Mouse (Mus musculus) C2C12 (cell line): ENCODE data around the gene Rpl9-ps6.

Experiments
- CEBPB ChIP-seq: IDR thresholded peaks from one replicate; pipeline ENCODE4 v1.6.1; 2011; ENCODE audit warnings: low read depth, mild to moderate bottlenecking, control low read depth, moderate library complexity
- CTCF ChIP-seq: IDR thresholded peaks from one replicate; pipeline ENCODE4 v1.5.1; 2011; ENCODE audit not compliant: control insufficient read depth, insufficient read depth, insufficient read length
- FOSL1 ChIP-seq: IDR thresholded peaks from one replicate; pipeline ENCODE4 v1.8.0; 2011; ENCODE audit warnings: mild to moderate bottlenecking, low read length; ENCODE audit not compliant: poor library complexity, insufficient read depth, severe bottlenecking
- MAX ChIP-seq: IDR thresholded peaks from one replicate; pipeline ENCODE4 v1.6.1; 2011; ENCODE audit warnings: mild to moderate bottlenecking, control low read depth
- MYOD1 ChIP-seq: IDR thresholded peaks from one replicate; pipeline ENCODE4 v1.6.1; 2011; ENCODE audit warnings: low read depth; ENCODE audit not compliant: control insufficient read depth, insufficient read length
- MYOG ChIP-seq: IDR thresholded peaks from one replicate; pipeline ENCODE4 v1.6.1; 2011; ENCODE audit not compliant: control insufficient read depth, insufficient read length; ENCODE audit errors: extremely low read depth

DNA sequence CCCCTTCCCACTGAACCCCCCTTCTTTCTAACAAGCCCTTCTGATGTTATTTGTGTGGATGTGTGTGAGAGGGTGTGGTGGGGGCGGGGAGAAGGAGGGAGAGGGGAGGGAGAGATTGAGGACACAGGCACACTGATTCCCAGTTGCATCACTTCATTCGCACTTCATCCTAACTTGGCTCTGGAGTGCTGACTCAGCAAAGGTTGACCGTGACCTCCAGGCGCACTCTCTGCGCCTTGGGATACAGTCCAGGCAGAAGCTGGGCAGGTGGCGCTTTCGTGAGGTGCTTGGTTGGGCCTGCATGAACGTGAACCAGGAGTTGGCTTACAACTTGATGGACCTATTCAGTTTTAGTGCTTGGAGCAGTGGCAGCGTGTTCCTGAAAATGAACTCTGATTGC lies 41.1 kb upstream of the Rpl9-ps6 start:
- no peak for TF ChIP-seq CTCF
- TF ChIP-seq MYOD1, result no peak
- TF ChIP-seq MYOG, result no peak
- no peak for TF ChIP-seq MAX
- TF ChIP-seq CEBPB, result no peak
- TF ChIP-seq FOSL1, result no peak
